Mouse (Mus musculus) retina, adult 2 months (tissue): ENCODE data around the gene Rnf40.
"Not testable (repeated sequence)": the region's sequence is repeated elsewhere in the genome, so short reads cannot be mapped to it uniquely, and the experiment has no call there.

Source experiments
- DNase-seq: peaks from one replicate; pipeline ENCODE4 v3.0.0-alpha.2; 2012; ENCODE audit warnings: low read depth, low spot score

The Rnf40 gene

DNA sequence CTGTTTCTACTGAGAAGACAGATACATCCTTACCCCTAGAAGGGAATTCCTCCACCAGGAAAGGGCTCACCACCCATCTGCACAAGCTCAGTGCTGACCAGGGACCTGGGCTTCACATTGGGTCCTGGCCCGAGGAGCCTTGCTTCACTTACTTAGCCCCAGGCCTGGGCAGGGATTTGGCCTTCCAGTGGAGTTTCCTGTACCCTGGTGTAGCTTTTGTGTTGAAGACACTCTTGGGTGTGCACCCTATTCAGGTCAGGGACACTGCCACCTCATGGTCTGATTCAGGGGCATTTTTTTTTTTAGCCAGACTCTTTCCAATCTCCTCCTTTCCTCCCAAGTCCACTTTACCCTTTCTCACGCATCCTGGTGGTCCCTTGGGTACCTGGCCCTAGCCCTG, 14.3 kb downstream of the Rnf40 start:
- no peak for DNase-seq

DNA sequence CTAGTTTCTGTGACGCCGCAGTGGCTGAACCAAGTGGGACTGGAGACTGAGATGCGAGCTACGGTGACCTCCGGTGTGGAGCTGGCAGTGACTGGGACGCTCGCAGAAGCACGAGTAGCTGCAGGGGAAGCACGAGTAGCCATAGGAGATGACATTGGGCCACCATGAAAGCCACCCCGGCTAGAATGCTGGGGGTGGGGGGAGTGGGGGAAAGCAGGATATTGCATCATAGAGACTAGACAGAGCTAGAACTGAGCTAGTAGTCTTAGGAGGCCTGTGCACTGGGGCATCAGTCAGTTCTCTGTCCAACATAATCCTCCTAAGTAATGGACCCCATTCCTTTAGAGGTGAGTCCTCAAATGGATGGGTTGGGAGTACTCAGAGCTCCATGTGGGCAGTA, 15.7 kb downstream of the Rnf40 start:
- no peak for DNase-seq

DNA sequence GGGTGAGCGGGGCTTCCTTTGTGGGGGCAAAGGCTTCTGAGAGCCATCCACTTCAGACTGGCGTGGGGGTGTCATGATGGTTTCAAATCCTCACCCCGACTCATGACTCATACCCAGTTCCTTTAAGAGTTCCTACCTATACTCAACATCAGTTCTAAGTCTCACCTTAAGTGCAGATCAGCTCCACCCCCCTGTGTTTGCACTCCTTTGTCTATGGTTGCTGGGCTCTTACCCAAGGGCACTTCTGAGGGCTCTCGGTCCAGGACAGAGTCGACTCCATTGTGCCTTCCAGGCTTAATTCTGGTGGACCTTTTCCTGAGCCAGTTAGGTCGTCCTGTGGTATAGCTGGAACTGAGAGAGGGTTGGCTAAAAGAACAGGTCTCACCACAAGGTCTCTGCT, 18.6 kb downstream of the Rnf40 start:
- no peak for DNase-seq

- DNase-seq: no peak
These were observed 22.4 kb downstream of the Rnf40 start for GRCm38 (mm10) chr7:127611011-127611410.

- DNase-seq: no peak
These were observed 23.0 kb downstream of the Rnf40 start for GRCm38 (mm10) chr7:127611561-127611960.

GRCm38 (mm10) chr7:127613501-127613900, 24.9 kb downstream of the Rnf40 start:
- DNase-seq: no peak

- no peak for DNase-seq
These were observed 25.5 kb downstream of the Rnf40 start for GRCm38 (mm10) chr7:127614091-127614490.

GRCm38 (mm10) chr7:127614511-127614890, 25.9 kb downstream of the Rnf40 start:
- DNase-seq: no peak

GRCm38 (mm10) chr7:127614891-127615843, 26.6 kb downstream of the Rnf40 start, which contains the start of gene Zfp629:
Zfp629 (minus strand) TSS chr7:127615797.
- DNase-seq: peak; percentile 69

GRCm38 (mm10) chr7:127616336-127616735, 27.8 kb downstream of the Rnf40 start:
- DNase-seq: no peak

DNA sequence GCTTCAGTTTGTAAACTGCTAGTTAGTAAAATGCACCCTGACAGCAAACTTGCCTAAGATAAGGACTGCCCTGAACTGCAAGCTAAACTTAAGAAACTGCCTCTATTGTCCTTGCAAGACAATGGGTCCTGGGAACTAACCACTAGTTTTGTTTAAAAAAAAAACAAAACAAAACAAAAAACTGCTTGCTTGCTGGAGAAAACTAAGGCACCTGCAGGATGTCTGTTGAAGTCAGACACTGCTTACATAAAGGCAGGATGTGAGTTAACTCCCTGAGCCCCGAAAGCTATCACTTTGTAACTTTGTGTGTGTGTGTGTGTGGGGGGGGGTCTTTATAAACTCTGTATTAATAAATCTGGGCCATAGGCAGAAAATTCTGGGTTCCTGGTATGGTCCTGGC, 28.3 kb downstream of the Rnf40 start:
- DNase-seq: no peak

- no peak for DNase-seq
These were observed 29.4 kb downstream of the Rnf40 start for GRCm38 (mm10) chr7:127617962-127618361.

GRCm38 (mm10) chr7:127618402-127618801, 29.8 kb downstream of the Rnf40 start:
- not testable (repeated sequence) for DNase-seq

- no peak for DNase-seq
These were observed 37.5 kb downstream of the Rnf40 start for GRCm38 (mm10) chr7:127626039-127626438.

DNA sequence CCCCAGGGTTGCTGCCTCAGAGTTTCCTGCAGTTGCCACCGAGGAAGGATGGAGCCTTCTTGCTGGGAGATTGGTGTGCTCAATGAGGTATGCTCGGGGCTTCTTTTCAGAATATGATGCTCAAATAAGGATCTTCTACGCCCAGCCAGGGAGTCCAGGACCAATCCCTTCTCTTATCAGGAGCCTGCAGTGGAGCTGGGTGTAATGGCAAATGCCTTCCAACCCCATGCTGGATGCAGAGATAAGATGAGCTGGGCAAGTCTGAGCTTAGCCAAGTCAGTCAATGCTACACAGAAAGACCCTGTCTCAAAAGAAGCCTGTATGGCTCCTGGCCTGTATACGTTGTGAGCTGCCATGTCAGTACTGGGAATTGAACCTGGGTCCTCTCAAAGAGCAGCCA, 37.9 kb downstream of the Rnf40 start:
- no peak for DNase-seq

GRCm38 (mm10) chr7:127628646-127629045, 40.1 kb downstream of the Rnf40 start:
- no peak for DNase-seq

DNA sequence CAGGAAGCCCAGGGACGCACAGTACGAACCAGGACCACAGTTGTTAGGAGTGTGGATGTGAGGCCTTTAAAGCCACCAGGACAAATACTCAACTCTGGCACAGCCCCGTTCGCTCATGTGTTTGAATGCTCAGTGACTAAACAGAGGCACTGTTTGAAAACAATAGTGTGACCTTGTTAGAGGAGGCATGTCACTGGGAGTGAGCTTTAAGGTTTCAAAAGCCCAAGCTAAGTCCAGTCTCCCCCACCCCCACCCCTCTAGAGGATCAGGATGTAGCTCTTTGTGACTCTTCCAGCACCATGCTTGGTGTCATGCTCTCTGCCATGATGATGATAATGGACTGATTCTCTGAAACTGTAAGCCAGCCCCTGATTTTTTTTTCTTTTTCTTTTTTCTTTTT, 42.8 kb downstream of the Rnf40 start:
- DNase-seq: no peak

GRCm38 (mm10) chr7:127636963-127637362, 48.4 kb downstream of the Rnf40 start:
- DNase-seq: peak; percentile 65

DNA sequence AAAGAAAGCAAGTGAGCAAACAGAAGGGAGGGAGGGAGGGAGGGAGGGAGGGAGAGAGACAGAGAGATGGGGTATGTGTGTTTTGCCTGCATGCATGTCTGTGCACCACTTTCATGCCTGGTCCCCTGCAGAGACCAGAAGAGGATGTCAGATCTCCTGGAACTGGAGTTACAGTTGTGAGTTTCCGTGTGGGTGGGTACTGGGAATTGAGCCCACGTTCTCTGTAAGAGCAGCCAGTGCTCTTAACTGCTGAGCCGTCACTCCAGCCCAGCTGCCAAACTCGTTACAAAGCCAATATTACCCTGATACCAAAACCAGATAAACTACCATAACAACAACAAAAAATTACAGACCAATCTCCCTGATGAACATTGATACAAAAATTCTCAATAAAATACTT, 52.7 kb downstream of the Rnf40 start:
- DNase-seq: no peak

- no peak for DNase-seq
These were observed 53.7 kb downstream of the Rnf40 start for GRCm38 (mm10) chr7:127642254-127642653.

- DNase-seq: no peak
These were observed 57.8 kb downstream of the Rnf40 start for GRCm38 (mm10) chr7:127646363-127646762.

GRCm38 (mm10) chr7:127647576-127647975, 59.0 kb downstream of the Rnf40 start:
- not testable (repeated sequence) for DNase-seq

- no peak for DNase-seq
These were observed 60.1 kb downstream of the Rnf40 start for GRCm38 (mm10) chr7:127648516-127649201.
